Mouse (Mus musculus) ES-Bruce4 (cell line): ENCODE results near the gene Tnfsf13b. TPM values are rescaled to one million over a fixed set of nuclear protein-coding genes. Genes with fewer than 3 reads are reported as not detected.

Experiments used
- H3K27ac ChIP-seq: 2 replicates; pipeline ENCODE4 v1.5.1; 2012; ENCODE audit warnings: low read length, inconsistent platforms; ENCODE audit not compliant: insufficient read depth
- H3K27me3 ChIP-seq: 2 replicates; pipeline ENCODE4 v1.6.1; 2012; ENCODE audit warnings: mild to moderate bottlenecking, low read length, inconsistent platforms; ENCODE audit not compliant: control insufficient read depth, poor library complexity, insufficient read depth, severe bottlenecking
- H3K36me3 ChIP-seq: 2 replicates; pipeline ENCODE4 v1.6.1; 2012; ENCODE audit warnings: inconsistent platforms, mild to moderate bottlenecking, low read length, moderate library complexity; ENCODE audit not compliant: control insufficient read depth, poor library complexity, insufficient read depth, severe bottlenecking
- H3K4me1 ChIP-seq: one replicate; pipeline ENCODE4 v1.8.1; 2011; ENCODE audit warnings: low read length; ENCODE audit not compliant: control insufficient read depth, insufficient read depth
- H3K4me3 ChIP-seq: 2 replicates; pipeline ENCODE4 v1.5.1; 2011; ENCODE audit warnings: low read depth, mild to moderate bottlenecking, low read length
- H3K9ac ChIP-seq: 2 replicates; pipeline ENCODE4 v1.6.1; 2012; ENCODE audit warnings: low read depth, mild to moderate bottlenecking, inconsistent platforms; ENCODE audit not compliant: poor library complexity, severe bottlenecking
- H3K9me3 ChIP-seq: replicated peaks from 2 replicates; pipeline ENCODE4 v1.6.1; 2012; ENCODE audit warnings: mild to moderate bottlenecking, low read length, inconsistent platforms; ENCODE audit not compliant: control insufficient read depth, poor library complexity, insufficient read depth, severe bottlenecking
- CTCF ChIP-seq: IDR thresholded peaks from one replicate; pipeline ENCODE4 v1.8.1; 2011; ENCODE audit warnings: low read depth, low read length
- EP300 ChIP-seq: IDR thresholded peaks from 2 replicates; pipeline ENCODE4 v1.6.1; 2011; ENCODE audit warnings: low read depth, low read length; ENCODE audit not compliant: insufficient read depth
- POLR2A ChIP-seq: IDR thresholded peaks from one replicate; pipeline ENCODE4 v1.8.1; 2011; ENCODE audit warnings: low read length; ENCODE audit not compliant: insufficient read depth
- polyA plus RNA-seq: library from polyadenylated mRNA; stranded (reverse); fragments of >200 nt; gene quantifications from 2 replicates; pipeline ENCODE4 v1.2.4, GENCODE M21; 2011; ENCODE audit warnings: low read depth; ENCODE audit not compliant: missing spikeins, insufficient read depth, insufficient read length

Tnfsf13b gene
- polyA plus RNA-seq, 1 experiment, result 0.37 TPM

DNA sequence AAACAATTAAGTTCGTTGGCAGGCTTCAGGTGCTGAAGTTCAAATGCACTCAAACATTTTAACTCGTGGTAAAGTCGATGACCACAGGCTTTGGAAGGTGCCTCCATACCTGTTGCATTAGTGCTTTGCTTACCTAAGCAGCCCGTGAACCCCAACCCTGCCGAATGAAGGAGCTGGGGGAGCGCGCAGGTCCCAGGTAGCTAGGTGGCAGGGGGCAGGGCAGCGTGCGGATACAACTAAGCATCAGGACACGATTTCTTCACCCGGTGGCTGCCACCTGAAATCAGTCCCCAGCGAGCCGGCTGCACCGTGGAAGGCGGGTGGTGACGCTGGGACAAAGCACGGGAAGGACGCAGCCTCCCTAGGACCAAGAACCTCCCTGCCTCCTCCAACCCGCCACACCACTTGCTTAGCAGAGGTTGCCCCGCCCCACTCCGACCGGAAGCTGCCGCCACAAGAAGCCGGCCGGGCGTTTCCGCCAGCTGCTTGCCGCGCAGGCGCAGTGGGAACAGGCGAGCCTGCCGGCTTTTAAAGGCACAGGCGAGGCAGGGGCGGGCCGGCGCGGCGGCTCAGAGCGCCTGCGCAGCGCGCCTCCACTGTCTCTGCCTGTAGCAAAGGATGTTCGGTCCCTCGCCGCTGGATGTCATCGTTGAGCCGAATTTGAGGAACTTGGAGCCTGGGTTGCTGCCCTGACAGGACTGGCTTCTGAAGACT is 30.2 kb upstream of the Tnfsf13b start:
- TF ChIP-seq EP300 (no peak), CTCF (peak; percentile 63)
- Histone ChIP-seq H3K4me3 (peak overlapping the region; percentile 86), H3K4me1 (peaks cover 2% of the 10 kb centered on the region), H3K27me3 (no peaks in the 10 kb centered on the region), H3K9ac (peak overlapping the region; percentile 53), H3K36me3 (peaks cover 25% of the 10 kb centered on the region), H3K27ac (no peak overlapping the region), H3K9me3 (no peaks in the 10 kb centered on the region; the same call in 1 of the 2 replicates)

DNA sequence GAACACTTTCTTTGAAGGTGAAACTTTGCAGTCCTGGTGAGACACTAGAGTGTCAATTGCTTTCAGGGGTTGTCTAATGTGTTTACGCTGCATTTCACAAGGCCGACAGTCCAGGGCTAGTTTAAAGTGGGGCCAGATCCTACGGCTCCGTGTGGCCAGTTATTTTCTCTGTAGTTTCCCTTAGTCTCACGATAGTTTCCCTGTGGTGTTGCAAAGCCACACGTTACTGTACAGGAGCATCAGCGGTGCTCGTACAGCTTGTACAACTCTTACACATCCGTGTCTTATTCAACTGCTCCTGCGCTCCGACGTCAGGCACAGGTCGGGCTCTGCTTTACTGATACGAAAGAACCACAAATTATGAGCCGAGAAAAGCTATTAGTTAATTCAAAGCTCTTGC is 29.3 kb upstream of the Tnfsf13b start:
- Histone ChIP-seq H3K4me3 (peak overlapping the region; percentile 97), H3K27ac (no peak overlapping the region), H3K36me3 (peaks cover 21% of the 10 kb centered on the region), H3K9me3 (no peaks in the 10 kb centered on the region; the same call in 1 of the 2 replicates), H3K4me1 (peaks cover 2% of the 10 kb centered on the region), H3K9ac (peak overlapping the region; percentile 99), H3K27me3 (no peaks in the 10 kb centered on the region)
- TF ChIP-seq POLR2A (no peak), CTCF (no peak), EP300 (no peak)

DNA sequence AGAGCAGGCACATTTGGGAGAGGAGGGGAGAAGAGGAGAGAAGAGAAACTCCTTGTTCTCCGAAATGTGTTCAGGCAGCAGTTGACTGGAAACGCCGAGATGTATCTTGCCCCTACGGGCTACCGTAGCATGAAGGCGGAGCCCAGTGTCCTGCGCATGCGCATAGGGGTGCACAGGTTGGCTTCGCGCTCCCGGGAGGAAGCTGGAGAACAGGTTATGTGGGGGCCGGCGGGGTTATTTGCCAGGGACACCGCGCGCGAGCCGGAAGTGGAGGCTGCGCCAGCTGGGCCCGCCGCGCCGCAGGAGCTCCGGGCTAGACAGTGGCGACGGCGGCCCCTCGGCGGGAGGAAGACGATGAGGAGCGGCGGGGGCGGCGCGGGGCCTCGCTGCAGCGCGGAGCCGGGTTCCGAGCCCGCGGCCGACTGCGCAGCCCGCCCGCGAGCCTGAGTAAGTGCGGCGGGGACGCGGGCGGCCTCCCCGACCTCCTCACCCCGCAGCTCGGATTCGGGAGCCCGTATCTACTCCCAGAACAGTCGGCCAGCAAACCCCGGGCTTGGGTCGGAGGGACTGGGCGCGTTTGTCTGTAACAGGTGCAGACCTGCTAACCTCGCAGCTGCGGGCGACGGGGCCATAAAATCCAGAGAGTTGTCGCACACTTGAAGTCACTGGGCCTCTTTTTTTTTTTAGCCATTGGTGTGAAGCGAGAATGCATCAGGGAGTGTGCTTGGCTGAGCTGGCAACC is 28.5 kb upstream of the Tnfsf13b start, which contains the start of the genes Lig4 and Abhd13:
Gene Lig4, minus strand, starts transcription at position 114 of the 742 bp plus-strand sequence.
Gene Abhd13, plus strand, starts transcription at position 135 of the 742 bp plus-strand sequence.
- no peaks in the 10 kb centered on the region for H3K27me3 ChIP-seq
- no peaks in the 10 kb centered on the region for H3K9me3 ChIP-seq
- no peak for TF ChIP-seq POLR2A
- TF ChIP-seq EP300, result peak; percentile 44; the same call in 1 of the 2 replicates
- H3K9ac ChIP-seq, result peak within 1 kb of the TSS; percentile 99
- peaks cover 21% of the 10 kb centered on the region for H3K36me3 ChIP-seq
- peak within 1 kb of the TSS; percentile 36; the same call in 1 of the 2 replicates for H3K27ac ChIP-seq
- H3K4me1 ChIP-seq, result peaks cover 2% of the 10 kb centered on the region
- H3K4me3 ChIP-seq, result peak within 1 kb of the TSS; percentile 97

DNA sequence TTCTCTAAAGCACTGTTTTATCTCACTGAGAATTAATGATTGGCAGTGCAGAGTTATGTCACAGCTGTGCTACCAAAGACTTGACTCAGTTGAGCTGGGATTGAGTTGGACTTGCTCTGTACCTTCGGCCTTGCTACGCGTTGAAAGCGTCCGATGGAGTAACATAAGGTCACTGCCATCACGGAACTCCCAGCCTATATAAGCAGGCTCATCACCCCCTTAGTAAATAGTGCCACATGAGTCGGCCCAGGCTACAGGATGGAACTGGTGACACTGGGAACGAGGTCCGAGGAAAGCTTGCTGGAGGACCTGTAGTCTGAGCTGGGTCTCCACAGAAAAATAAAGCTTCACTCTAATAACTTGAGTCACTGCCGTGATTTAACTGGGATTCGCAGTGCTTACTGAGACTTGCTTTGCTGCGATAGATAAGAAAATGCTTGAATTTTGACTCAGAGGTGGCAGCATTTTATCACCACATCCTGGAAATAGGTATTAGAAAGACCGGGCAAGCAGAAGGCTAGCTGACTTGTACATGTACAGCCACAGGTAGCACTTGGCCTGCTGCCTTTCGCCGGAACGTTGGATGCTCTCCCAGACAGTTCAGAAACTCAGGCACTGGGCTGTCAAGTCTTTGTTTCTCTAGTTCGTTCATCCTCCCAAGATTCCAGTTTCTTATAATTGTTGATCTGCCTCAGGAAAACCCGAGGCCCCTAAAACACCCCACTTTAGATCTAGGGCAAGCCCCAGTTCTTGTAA is 27.6 kb upstream of the Tnfsf13b start:
- Histone ChIP-seq H3K4me1 (peaks cover 2% of the 10 kb centered on the region), H3K27me3 (no peaks in the 10 kb centered on the region), H3K27ac (no peak overlapping the region), H3K9me3 (no peaks in the 10 kb centered on the region), H3K36me3 (peaks cover 17% of the 10 kb centered on the region), H3K9ac (peak overlapping the region; percentile 99), H3K4me3 (peak overlapping the region; percentile 97)
- no peak for TF ChIP-seq CTCF
- TF ChIP-seq POLR2A, result no peak
- no peak for TF ChIP-seq EP300

DNA sequence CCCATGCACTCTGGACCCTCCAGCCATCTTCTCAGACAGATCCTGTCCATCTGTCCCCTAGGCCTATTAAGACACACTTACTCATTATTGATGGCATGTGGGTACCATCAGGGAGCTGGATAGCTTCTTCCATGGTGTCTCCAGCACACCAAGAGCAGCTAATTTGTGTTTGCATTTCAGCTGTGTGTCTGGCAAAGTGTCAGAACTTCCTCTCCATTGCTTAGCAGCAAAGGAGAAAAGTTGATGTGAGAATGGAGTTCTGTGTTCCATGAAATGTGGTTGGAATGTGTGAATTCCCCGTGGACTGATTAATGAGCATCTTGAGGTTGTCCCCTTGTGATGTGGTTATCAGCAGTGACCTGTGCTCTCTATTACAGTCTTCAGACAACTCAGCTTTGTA is 26.5 kb upstream of the Tnfsf13b start:
- H3K36me3 ChIP-seq, result peaks cover 17% of the 10 kb centered on the region
- TF ChIP-seq POLR2A (no peak), EP300 (no peak), CTCF (no peak)
- no peaks in the 10 kb centered on the region for H3K27me3 ChIP-seq
- H3K9ac ChIP-seq, result no peak overlapping the region
- H3K4me1 ChIP-seq, result peaks cover 2% of the 10 kb centered on the region
- no peaks in the 10 kb centered on the region for H3K9me3 ChIP-seq
- no peak overlapping the region for H3K4me3 ChIP-seq
- no peak overlapping the region for H3K27ac ChIP-seq
